Mouse (Mus musculus) G1E (cell line): ENCODE data around the gene H2-Ob.

Experiments
- CTCF ChIP-seq: IDR thresholded peaks from 2 replicates; pipeline ENCODE4 v1.5.1; 2012; ENCODE audit warnings: low read depth, low read length, inconsistent platforms, mixed read lengths
- GATA1 ChIP-seq: IDR thresholded peaks from 2 replicates; pipeline ENCODE4 v1.6.1; 2012; ENCODE audit warnings: borderline replicate concordance, low read length, inconsistent platforms, mixed read lengths
- POLR2AphosphoS5 ChIP-seq: IDR thresholded peaks from 2 replicates; pipeline ENCODE4 v1.6.1; 2012; ENCODE audit warnings: low read depth, low read length, inconsistent platforms; ENCODE audit not compliant: insufficient replicate concordance
- TAL1 ChIP-seq: conservative IDR thresholded peaks from 2 replicates; pipeline ENCODE4 v1.6.1; 2012; ENCODE audit warnings: low read depth, low read length, inconsistent platforms, mixed read lengths

- no peak for TF ChIP-seq CTCF
- no peak for TF ChIP-seq GATA1
- no peak for TF ChIP-seq POLR2AphosphoS5
- TF ChIP-seq TAL1, result no peak
These were observed 57.4 kb downstream of the H2-Ob start for GRCm38 (mm10) chr17:34295891-34296794.
